Mouse (Mus musculus) hindbrain, embryonic 13.5 days (tissue): ENCODE results near the gene Acvr1. TPM values are rescaled to one million over a fixed set of nuclear protein-coding genes. Genes with fewer than 3 reads are reported as not detected.

Source experiments
- ATAC-seq: fragments of 200-750 bp; cut with Nextera tagmentation; 2 replicates; pipeline ENCODE4 v1.8.0; 2017; ENCODE audit warnings: moderate TSS enrichment; ENCODE audit not compliant: low FRiP score
- H3K27ac ChIP-seq: fragments of 300-500 bp; sonication (generic); 2 replicates; pipeline ENCODE4 v1.5.1; 2015; ENCODE audit warnings: inconsistent platforms, mild to moderate bottlenecking, moderate library complexity
- H3K27me3 ChIP-seq: fragments of 300-500 bp; sonication (generic); 2 replicates; pipeline ENCODE4 v1.6.1; 2015; ENCODE audit warnings: mild to moderate bottlenecking, inconsistent platforms
- H3K36me3 ChIP-seq: fragments of 300-500 bp; sonication (generic); 2 replicates; pipeline ENCODE4 v1.6.1; 2015; ENCODE audit warnings: mild to moderate bottlenecking, inconsistent platforms
- H3K4me1 ChIP-seq: fragments of 300-500 bp; sonication (generic); replicated peaks from 2 replicates; pipeline ENCODE4 v1.6.1; 2015; ENCODE audit warnings: inconsistent platforms
- H3K4me2 ChIP-seq: fragments of 300-500 bp; sonication (generic); 2 replicates; pipeline ENCODE4 v1.6.1; 2015; ENCODE audit warnings: inconsistent platforms, mild to moderate bottlenecking, moderate library complexity
- H3K4me3 ChIP-seq: fragments of 300-500 bp; sonication (generic); 2 replicates; pipeline ENCODE4 v1.5.1; 2015; ENCODE audit warnings: mild to moderate bottlenecking, inconsistent platforms
- H3K9ac ChIP-seq: fragments of 300-500 bp; sonication (generic); 2 replicates; pipeline ENCODE4 v1.6.1; 2015; ENCODE audit warnings: mild to moderate bottlenecking, inconsistent platforms
- H3K9me3 ChIP-seq: fragments of 300-500 bp; sonication (generic); 2 replicates; pipeline ENCODE4 v1.6.1; 2016; ENCODE audit warnings: inconsistent platforms
- WGBS: fragments of 180-500 bp; shearing (Covaris S2); methylation state at CpG from one replicate; pipeline ENCODE4 v1.1.7; 2015; 5-methylcytosine and 5-hydroxymethylcytosine counted together
- polyA plus RNA-seq: library from polyadenylated mRNA; unstranded; fragments of >200 nt; fragmentation: Nextera tagmentation; extraction: Ambion mirVana; gene quantifications from 2 replicates; pipeline ENCODE4 v1.2.1, GENCODE M21; 2015

The Acvr1 gene
- polyA plus RNA-seq, 1 experiment from 2014 or later = 4.9 TPM

DNA sequence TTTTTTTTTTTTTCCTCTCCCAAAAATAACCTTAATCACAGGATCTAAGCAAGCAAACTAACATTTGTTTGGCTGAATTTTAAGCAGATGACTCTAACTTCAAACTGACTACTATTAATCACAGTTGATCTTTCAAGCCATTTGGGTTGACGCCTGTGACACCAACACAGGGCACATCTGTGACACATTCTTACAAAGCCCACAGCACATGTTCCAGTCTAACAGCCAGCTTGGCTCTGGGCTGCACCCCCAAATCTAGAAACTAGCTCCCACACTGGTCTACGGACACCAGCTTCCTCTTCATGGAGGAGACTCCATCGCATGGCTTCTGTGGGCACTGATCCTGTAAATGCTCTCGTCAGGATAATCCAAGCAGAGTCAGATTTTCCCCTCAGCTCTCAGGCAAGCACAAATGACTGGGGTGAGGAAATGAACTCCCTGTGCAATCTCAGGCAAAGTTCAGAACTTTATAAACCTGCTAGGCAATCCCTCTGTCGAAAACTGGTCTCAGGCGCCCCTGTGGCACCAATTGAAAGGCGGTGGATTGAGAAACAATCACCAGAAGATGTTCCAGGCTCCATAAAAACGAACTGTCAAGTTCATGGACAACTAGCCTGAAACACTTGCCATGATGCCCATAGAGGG lies 110.0 kb downstream of the Acvr1 start:
- no peak overlapping the region for H3K4me3 ChIP-seq

DNA sequence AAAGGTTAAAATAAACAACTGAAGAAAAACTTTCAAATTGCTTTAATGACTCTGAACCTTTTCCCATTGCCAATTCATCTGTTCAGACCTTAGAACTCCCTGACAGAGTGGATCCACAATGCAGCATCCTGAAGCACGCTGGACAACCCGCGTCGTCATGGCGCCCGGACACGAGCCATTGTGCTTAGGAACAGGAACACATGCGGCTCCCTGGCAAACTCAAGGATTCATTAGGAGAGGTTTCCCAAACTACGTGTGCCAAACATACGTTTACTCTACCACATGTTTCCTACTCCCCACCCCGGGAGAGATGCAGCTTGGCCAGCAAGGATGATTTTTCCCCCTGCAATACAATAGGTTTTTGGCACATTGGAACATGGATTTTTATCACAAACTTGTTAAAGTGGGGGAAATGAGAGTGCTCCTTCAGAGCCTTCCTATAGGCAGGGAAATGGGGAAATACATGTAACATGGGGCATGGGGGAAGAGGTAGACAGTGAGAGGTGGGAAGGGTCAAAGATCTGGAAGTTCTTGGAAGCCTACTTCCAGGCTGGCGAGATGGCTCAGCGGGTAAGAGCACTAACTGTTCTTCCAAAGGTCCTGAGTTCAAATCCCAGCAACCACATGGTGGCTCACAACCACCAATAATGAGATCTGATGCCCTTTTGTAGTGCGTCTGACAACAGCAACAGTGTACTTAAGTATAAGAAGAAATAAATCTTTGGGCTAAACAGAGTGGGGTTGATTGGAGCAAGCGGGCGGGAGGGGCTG lies 112.7 kb downstream of the Acvr1 start:
- H3K4me1 ChIP-seq = peaks cover 3% of the 10 kb centered on the region; the same call in 1 of the 2 replicates
- H3K27me3 ChIP-seq = no peaks in the 10 kb centered on the region
- no peak overlapping the region for H3K9ac ChIP-seq
- 86% methylated on average over 16 of the region's 16 CpGs for WGBS
- no peak overlapping the region for H3K4me2 ChIP-seq
- peaks cover 33% of the 10 kb centered on the region for H3K36me3 ChIP-seq
- H3K4me3 ChIP-seq = no peak overlapping the region
- H3K27ac ChIP-seq = no peak overlapping the region
- no peaks in the 10 kb centered on the region for H3K9me3 ChIP-seq
- ATAC-seq = no peak

More for the DNA sequence above, 110.0 kb downstream of the Acvr1 start:
- H3K36me3 ChIP-seq = peaks cover 47% of the 10 kb centered on the region
- no peak for ATAC-seq
- H3K9ac ChIP-seq = no peak overlapping the region
- H3K4me2 ChIP-seq = no peak overlapping the region
- no peaks in the 10 kb centered on the region for H3K9me3 ChIP-seq
- no peak overlapping the region for H3K27ac ChIP-seq
- H3K4me1 ChIP-seq = peaks cover 3% of the 10 kb centered on the region; the same call in 1 of the 2 replicates
- no peaks in the 10 kb centered on the region for H3K27me3 ChIP-seq
- 94% methylated on average over 8 of the region's 8 CpGs for WGBS

DNA sequence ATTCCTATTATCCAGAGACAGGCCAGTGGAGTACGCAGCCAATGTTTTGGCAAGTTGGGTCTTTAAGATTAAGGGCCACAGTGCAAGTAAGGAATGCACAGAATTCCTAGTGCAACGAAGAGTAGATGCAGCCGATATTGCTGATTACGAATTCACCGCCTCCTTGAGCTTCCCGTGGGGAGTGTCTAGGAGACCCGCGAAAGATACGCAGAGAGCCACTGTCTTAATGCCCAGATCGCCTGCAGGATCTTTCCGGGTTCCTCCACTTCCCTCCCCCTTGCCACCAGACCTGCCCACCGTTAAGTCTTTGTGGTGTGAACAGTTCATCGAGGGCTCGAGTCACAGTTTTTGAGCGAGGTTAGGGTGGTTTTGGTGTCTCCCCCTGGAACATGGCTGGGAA lies 120.0 kb downstream of the Acvr1 start:
- Histone ChIP-seq H3K4me3 (no peak overlapping the region), H3K9ac (no peak overlapping the region), H3K4me1 (no peaks in the 10 kb centered on the region), H3K36me3 (peaks cover 23% of the 10 kb centered on the region), H3K27ac (no peak overlapping the region), H3K9me3 (no peaks in the 10 kb centered on the region), H3K4me2 (no peak overlapping the region), H3K27me3 (no peaks in the 10 kb centered on the region)
- WGBS = 96% methylated on average over 15 of the region's 15 CpGs
- no peak for ATAC-seq

DNA sequence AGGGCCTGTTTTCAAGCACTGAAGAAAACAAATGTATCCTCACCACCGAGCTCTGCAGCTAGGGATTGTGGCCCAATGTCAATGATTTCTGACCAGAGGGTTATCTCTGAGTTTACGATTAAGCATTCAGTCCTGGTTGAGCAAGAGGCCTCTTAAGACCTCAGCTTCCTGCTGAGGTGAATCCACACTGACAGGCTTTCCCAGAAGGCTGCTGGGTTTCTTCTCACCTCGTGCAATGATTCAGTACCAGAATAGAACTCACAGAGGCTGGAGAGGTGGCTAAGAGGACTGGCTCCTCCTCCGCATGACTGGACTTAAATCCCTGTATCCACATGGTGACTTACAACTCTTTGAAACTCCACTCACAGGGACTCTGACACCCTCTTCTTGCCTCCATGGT lies 123.8 kb downstream of the Acvr1 start:
- H3K36me3 ChIP-seq = peaks cover 27% of the 10 kb centered on the region
- no peak overlapping the region for H3K27ac ChIP-seq
- H3K27me3 ChIP-seq = no peaks in the 10 kb centered on the region
- H3K4me2 ChIP-seq = no peak overlapping the region
- ATAC-seq = no peak
- no peak overlapping the region for H3K9ac ChIP-seq
- no peaks in the 10 kb centered on the region for H3K4me1 ChIP-seq
- WGBS = 85% methylated on average over 4 of the region's 4 CpGs
- H3K4me3 ChIP-seq = no peak overlapping the region
- no peaks in the 10 kb centered on the region for H3K9me3 ChIP-seq

DNA sequence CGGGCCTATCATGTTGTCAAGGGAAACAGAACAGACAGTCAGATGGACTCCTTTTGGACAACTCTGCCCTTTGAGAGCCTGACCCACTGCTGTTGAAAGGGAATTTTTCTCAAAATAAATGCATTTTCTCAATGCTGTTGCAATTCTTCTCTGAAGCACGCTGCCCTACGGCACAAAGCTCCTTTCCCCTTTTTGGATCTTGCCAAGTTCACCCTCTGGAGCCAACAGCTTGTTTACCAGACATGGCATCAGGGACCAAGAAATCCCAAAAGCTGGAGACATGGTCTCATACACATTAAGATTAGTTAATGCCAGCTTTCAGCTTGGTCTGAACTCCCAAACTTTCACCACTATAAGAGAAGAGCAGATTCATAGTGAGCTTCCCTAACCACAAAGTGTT lies 130.0 kb downstream of the Acvr1 start:
- WGBS = 69% methylated on average over 3 of the region's 3 CpGs
- Histone ChIP-seq H3K9ac (no peak overlapping the region), H3K4me2 (no peak overlapping the region), H3K4me3 (no peak overlapping the region), H3K36me3 (peaks cover 7% of the 10 kb centered on the region), H3K9me3 (no peaks in the 10 kb centered on the region), H3K27me3 (no peaks in the 10 kb centered on the region), H3K4me1 (no peaks in the 10 kb centered on the region; the same call in 1 of the 2 replicates), H3K27ac (no peak overlapping the region)
- no peak for ATAC-seq

DNA sequence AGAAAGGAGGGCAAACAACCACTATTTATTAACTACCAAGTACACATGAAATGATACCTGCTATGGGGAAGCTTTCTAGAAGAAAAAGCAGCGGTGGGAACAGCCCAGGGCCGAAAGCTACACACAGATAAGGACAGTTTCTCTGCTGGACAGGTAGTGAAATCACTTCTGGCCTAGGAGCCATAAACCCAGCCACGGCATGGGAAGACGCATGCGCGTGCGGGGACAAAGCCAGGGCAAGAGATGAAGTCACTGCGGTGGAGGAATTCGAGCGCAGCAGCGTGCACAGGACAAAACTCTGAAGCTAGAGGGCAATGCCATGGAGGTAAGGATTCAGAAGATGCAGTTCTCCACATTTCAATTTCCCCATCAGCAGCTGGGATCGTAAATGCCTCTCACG lies 131.4 kb downstream of the Acvr1 start:
- 89% methylated on average over 13 of the region's 13 CpGs for WGBS

DNA sequence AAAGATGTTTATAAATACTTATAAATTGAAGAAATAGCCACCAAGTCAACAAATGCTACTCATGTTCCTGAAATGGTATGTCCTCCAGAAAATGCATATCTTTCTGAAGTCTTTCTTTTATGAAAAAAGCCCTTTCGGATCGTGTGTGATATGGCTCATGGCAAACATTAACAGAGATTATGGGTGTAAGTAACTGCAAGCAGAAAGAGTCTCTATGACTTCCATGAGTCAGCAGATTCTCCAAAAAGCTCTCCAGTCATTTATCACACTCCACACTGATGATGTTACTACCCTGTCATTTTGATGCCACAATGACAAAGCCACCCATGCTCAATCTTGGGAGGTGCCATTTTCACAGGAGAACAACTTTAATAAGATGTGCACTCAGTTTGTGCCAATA lies 132.5 kb downstream of the Acvr1 start:
- Histone ChIP-seq H3K4me3 (no peak overlapping the region), H3K27ac (no peak overlapping the region), H3K9me3 (no peaks in the 10 kb centered on the region), H3K36me3 (peaks cover 7% of the 10 kb centered on the region), H3K4me1 (no peaks in the 10 kb centered on the region; the same call in 1 of the 2 replicates), H3K4me2 (no peak overlapping the region), H3K27me3 (no peaks in the 10 kb centered on the region), H3K9ac (no peak overlapping the region)
- ATAC-seq = no peak
- WGBS = 93% methylated on average over 2 of the region's 2 CpGs

More for the DNA sequence above, 131.4 kb downstream of the Acvr1 start:
- no peak overlapping the region for H3K4me2 ChIP-seq
- H3K9ac ChIP-seq = no peak overlapping the region
- no peak overlapping the region; the same call in 1 of the 2 replicates for H3K27ac ChIP-seq
- H3K27me3 ChIP-seq = no peaks in the 10 kb centered on the region
- no peaks in the 10 kb centered on the region for H3K9me3 ChIP-seq
- no peak overlapping the region for H3K4me3 ChIP-seq
- no peaks in the 10 kb centered on the region; the same call in 1 of the 2 replicates for H3K4me1 ChIP-seq
- peaks cover 7% of the 10 kb centered on the region for H3K36me3 ChIP-seq
- no peak for ATAC-seq

DNA sequence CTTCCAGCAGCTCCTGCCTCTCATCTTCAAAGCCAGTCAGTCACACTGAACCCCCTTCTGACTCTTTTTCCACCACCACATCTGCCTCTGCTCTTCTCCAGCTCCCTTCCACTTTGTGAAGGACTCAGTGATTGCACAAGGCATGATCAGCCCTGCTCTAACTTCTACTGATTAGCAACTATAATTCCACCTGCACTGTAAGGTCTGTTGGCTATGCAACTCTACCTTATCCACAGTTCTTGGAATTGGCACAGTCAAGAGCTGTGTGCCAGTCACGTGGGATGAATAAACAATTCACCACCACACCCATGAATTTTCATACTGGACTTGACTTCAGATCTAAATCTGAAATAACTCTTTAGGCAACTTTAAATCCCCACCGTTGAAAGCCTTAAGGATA lies 133.6 kb downstream of the Acvr1 start:
- Histone ChIP-seq H3K4me3 (no peak overlapping the region), H3K4me1 (no peaks in the 10 kb centered on the region; the same call in 1 of the 2 replicates), H3K9me3 (no peaks in the 10 kb centered on the region), H3K9ac (no peak overlapping the region), H3K27me3 (no peaks in the 10 kb centered on the region), H3K4me2 (no peak overlapping the region), H3K36me3 (no peaks in the 10 kb centered on the region), H3K27ac (no peak overlapping the region)
- no peak for ATAC-seq
- WGBS = 96% methylated on average over 2 of the region's 2 CpGs

DNA sequence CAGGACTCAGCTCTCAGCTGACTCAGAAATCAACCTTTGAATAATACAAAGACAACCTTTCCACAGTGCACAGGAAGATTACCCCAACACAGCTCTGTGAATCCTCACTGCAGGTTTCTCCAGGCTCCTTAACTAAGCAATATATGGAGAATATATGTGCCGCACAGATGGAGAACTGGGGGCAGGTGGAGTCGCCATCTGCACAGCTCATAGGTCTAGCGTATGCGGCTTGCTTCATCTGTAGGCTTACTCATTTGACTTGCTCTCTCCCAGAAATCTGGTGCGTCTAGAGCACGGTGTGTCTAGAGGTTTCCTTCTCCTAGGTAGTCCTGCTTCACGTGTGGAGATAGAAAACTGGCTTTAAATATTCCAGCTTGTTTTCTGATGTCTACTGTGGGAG lies 134.7 kb downstream of the Acvr1 start:
- ATAC-seq = no peak
- no peaks in the 10 kb centered on the region for H3K27me3 ChIP-seq
- no peaks in the 10 kb centered on the region for H3K9me3 ChIP-seq
- H3K27ac ChIP-seq = no peak overlapping the region
- H3K9ac ChIP-seq = no peak overlapping the region
- no peaks in the 10 kb centered on the region; the same call in 1 of the 2 replicates for H3K4me1 ChIP-seq
- H3K4me3 ChIP-seq = no peak overlapping the region
- no peaks in the 10 kb centered on the region for H3K36me3 ChIP-seq
- no peak overlapping the region for H3K4me2 ChIP-seq
- WGBS = 93% methylated on average over 7 of the region's 7 CpGs

DNA sequence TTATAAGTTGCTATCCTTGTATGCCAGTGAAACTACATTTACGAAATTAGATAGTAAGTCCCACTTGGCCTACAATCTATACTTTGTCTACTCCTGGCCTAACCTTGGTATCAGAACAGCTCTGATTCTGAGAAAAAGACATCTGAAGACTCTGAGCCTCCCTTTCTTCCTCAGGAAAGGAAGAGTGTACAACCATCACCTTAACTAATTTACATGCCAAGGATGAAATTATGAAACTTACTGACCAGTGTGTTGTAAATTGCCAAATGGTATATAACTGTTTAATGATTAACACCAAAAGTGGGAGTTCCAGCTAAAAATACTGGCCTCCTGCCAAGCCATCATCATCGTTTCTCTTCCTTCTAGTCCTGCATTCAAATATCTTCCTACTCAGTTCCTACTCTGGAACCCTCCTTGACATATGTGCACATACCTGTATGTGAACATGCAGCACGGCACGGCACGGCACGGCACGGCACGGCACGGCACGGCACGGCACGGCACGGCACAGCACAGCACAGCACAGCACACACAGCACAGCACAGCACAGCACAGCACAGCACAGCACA lies 141.4 kb downstream of the Acvr1 start:
- H3K27ac ChIP-seq = no peak overlapping the region
- no peaks in the 10 kb centered on the region for H3K27me3 ChIP-seq
- 97% methylated on average over 13 of the region's 13 CpGs for WGBS
- no peak overlapping the region for H3K9ac ChIP-seq
- H3K9me3 ChIP-seq = no peaks in the 10 kb centered on the region
- H3K4me1 ChIP-seq = no peaks in the 10 kb centered on the region
- H3K4me3 ChIP-seq = no peak overlapping the region
- no peak overlapping the region for H3K4me2 ChIP-seq
- ATAC-seq = no peak
- H3K36me3 ChIP-seq = peaks cover 4% of the 10 kb centered on the region; the same call in 1 of the 2 replicates

DNA sequence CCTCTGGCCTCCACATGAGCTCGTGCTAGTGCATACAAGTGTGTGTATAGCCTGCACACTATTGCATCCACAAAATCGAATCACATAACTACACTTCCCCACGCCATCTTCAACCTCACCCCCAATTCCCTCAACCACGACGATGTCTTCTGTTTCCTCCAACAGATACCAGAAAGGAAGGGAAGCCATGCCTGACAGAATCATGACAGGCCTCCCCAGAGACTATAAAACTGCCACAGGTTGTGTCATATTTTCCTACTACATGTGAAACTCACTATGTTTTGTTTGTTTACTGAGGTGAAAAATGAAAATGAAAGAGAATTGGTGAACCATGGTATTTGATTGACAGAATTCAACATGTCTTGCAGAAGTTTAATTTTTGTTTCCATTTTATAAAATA lies 143.6 kb downstream of the Acvr1 start:
- H3K4me3 ChIP-seq = no peak overlapping the region
- 88% methylated on average over 5 of the region's 5 CpGs for WGBS
- no peak overlapping the region for H3K27ac ChIP-seq
- no peak overlapping the region for H3K9ac ChIP-seq
- no peak for ATAC-seq
- H3K4me2 ChIP-seq = no peak overlapping the region
- H3K27me3 ChIP-seq = no peaks in the 10 kb centered on the region
- no peaks in the 10 kb centered on the region for H3K9me3 ChIP-seq
- H3K4me1 ChIP-seq = no peaks in the 10 kb centered on the region
- peaks cover 4% of the 10 kb centered on the region; the same call in 1 of the 2 replicates for H3K36me3 ChIP-seq

DNA sequence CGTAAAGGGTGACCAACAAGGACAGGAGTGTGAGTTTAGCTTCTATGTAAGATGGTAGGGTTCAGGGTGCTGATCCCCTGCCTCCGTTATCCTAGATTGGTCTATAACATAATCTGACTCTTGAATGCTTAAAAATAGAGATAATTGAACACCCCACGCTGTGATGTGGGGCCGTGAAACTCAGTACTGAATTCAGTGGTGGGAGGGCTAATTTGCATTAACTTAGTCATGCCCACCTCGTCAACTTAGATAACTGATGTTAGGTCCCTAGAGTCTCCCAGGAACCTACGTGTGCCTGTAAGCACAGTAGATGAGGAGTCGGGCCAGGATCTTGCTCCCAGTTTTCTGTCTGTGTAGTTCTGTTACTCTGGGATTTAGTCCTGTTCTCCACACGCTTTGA lies 147.4 kb downstream of the Acvr1 start:
- H3K4me2 ChIP-seq = no peak overlapping the region
- no peak overlapping the region for H3K4me3 ChIP-seq
- no peak for ATAC-seq
- no peaks in the 10 kb centered on the region for H3K9me3 ChIP-seq
- H3K36me3 ChIP-seq = 0 out of 2 replicates have a peak, but pooled peaks cover 4% of the 10 kb centered on the region
- H3K9ac ChIP-seq = no peak overlapping the region
- WGBS = 83% methylated on average over 8 of the region's 8 CpGs
- H3K27ac ChIP-seq = no peak overlapping the region
- no peaks in the 10 kb centered on the region for H3K4me1 ChIP-seq
- no peaks in the 10 kb centered on the region for H3K27me3 ChIP-seq
